Mouse (Mus musculus) adrenal gland, postnatal 4 days (tissue): ENCODE results near the gene Arhgef28. TPM values are rescaled to one million over a fixed set of nuclear protein-coding genes. Genes with fewer than 3 reads are reported as not detected.

Experiments used
- DNase-seq, 2 experiments: peaks; one replicate each; pipeline ENCODE4 v3.0.0; 2021 to 2022; ENCODE audit warnings: low spot score in 2 of 2, mixed read lengths in 2 of 2
- total RNA-seq, 2 experiments: library from RNA; stranded (reverse); gene quantifications; 2 replicates each; pipeline ENCODE4 v1.2.3; 2021

Arhgef28 gene
- total RNA-seq, 2 experiments from 2014 or later = 31.2 to 47.6 TPM

GRCm38 (mm10) chr13:98016923-98017588 lies 189.2 kb downstream of the Arhgef28 start:
- no peak for DNase-seq

- DNase-seq = no peak
These were observed 190.0 kb downstream of the Arhgef28 start for GRCm38 (mm10) chr13:98015981-98016922.

- DNase-seq = no peak
These were observed 191.3 kb downstream of the Arhgef28 start for GRCm38 (mm10) chr13:98014892-98015291.

- no peak for DNase-seq
These were observed 192.5 kb downstream of the Arhgef28 start for GRCm38 (mm10) chr13:98013715-98014114.

- DNase-seq = no peak
These were observed 194.3 kb downstream of the Arhgef28 start for GRCm38 (mm10) chr13:98011931-98012341.

- no peak for DNase-seq
These were observed 197.2 kb downstream of the Arhgef28 start for GRCm38 (mm10) chr13:98009070-98009469.

GRCm38 (mm10) chr13:98008588-98008987 lies 197.7 kb downstream of the Arhgef28 start:
- DNase-seq = no peak

GRCm38 (mm10) chr13:98005611-98006218 lies 200.5 kb downstream of the Arhgef28 start:
- no peak for DNase-seq

- DNase-seq = no peak
These were observed 201.4 kb downstream of the Arhgef28 start for GRCm38 (mm10) chr13:98004647-98005414.

- DNase-seq = no peak
These were observed 202.5 kb downstream of the Arhgef28 start for GRCm38 (mm10) chr13:98003690-98004089.

- no peak for DNase-seq
These were observed 203.6 kb downstream of the Arhgef28 start for GRCm38 (mm10) chr13:98002598-98002997.

GRCm38 (mm10) chr13:98002121-98002520 lies 204.1 kb downstream of the Arhgef28 start:
- DNase-seq = no peak

- no peak for DNase-seq
These were observed 204.5 kb downstream of the Arhgef28 start for GRCm38 (mm10) chr13:98001719-98002118.

- DNase-seq = no peak
These were observed 205.4 kb downstream of the Arhgef28 start for GRCm38 (mm10) chr13:98000841-98001240.

GRCm38 (mm10) chr13:97999130-97999529 lies 207.1 kb downstream of the Arhgef28 start:
- no peak for DNase-seq

- no peak for DNase-seq
These were observed 207.7 kb downstream of the Arhgef28 start for GRCm38 (mm10) chr13:97998570-97998969.

- no peak for DNase-seq
These were observed 215.3 kb downstream of the Arhgef28 start for GRCm38 (mm10) chr13:97990939-97991338.

GRCm38 (mm10) chr13:97988796-97989195 lies 217.4 kb downstream of the Arhgef28 start:
- DNase-seq = no peak

- no peak for DNase-seq
These were observed 219.5 kb downstream of the Arhgef28 start for GRCm38 (mm10) chr13:97986691-97987090.

GRCm38 (mm10) chr13:97977104-97977503 lies 229.1 kb downstream of the Arhgef28 start:
- no peak for DNase-seq

GRCm38 (mm10) chr13:97976642-97977041 lies 229.6 kb downstream of the Arhgef28 start:
- no peak for DNase-seq
